Mouse (Mus musculus): ENCODE results near the gene Rbm3. TPM values are rescaled to one million over a fixed set of nuclear protein-coding genes. Genes with fewer than 3 reads are reported as not detected.

Gene Rbm3
- polyA plus RNA-seq, 1 experiment from 2014 or later: 450 TPM

GRCm38 (mm10) chrX:8140446-8140845, 5.2 kb downstream of the Rbm3 start:
- H3K36me3 ChIP-seq (ENCODE audit: control insufficient read depth, insufficient read depth, low read length): no peaks in the 10 kb centered on the region
- H3K9me3 ChIP-seq (ENCODE audit: control insufficient read depth, low read length): no peaks in the 10 kb centered on the region
- H3K27me3 ChIP-seq (ENCODE audit: control insufficient read depth, insufficient read depth, low read length): no peaks in the 10 kb centered on the region
- H3K4me3 ChIP-seq (ENCODE audit: low read depth, low read length): no peak overlapping the region
- H3K27ac ChIP-seq (ENCODE audit: low read depth, low read length): no peak overlapping the region
- no peak for ATAC-seq (ENCODE audit: low FRiP score)
- no peak overlapping the region for H3K9ac ChIP-seq (ENCODE audit: low read depth, low read length)
- H3K4me1 ChIP-seq (replicated peaks; ENCODE audit: control insufficient read depth, insufficient read depth, low read length): peaks cover 4% of the 10 kb centered on the region; the same call in 1 of the 2 replicates
- DNase-seq (ENCODE audit: low spot score): no peak
- H3K4me2 ChIP-seq (replicated peaks; ENCODE audit: low read depth, low read length): no peak overlapping the region
- WGBS: 92% methylated on average over 2 of the region's 2 CpGs

GRCm38 (mm10) chrX:8139480-8139879, 6.2 kb downstream of the Rbm3 start:
- ATAC-seq (ENCODE audit: low FRiP score) (no peak), DNase-seq (ENCODE audit: low spot score) (no peak)
- H3K9me3 ChIP-seq (ENCODE audit: control insufficient read depth, low read length): no peaks in the 10 kb centered on the region
- no peak overlapping the region for H3K4me2 ChIP-seq (replicated peaks; ENCODE audit: low read depth, low read length)
- no peaks in the 10 kb centered on the region for H3K27me3 ChIP-seq (ENCODE audit: control insufficient read depth, insufficient read depth, low read length)
- WGBS: 45% methylated on average over 1 of the region's 1 CpGs
- H3K36me3 ChIP-seq (ENCODE audit: control insufficient read depth, insufficient read depth, low read length): no peaks in the 10 kb centered on the region
- H3K9ac ChIP-seq (ENCODE audit: low read depth, low read length): no peak overlapping the region
- H3K27ac ChIP-seq (ENCODE audit: low read depth, low read length): no peak overlapping the region
- peaks cover 4% of the 10 kb centered on the region; the same call in 1 of the 2 replicates for H3K4me1 ChIP-seq (replicated peaks; ENCODE audit: control insufficient read depth, insufficient read depth, low read length)
- no peak overlapping the region for H3K4me3 ChIP-seq (ENCODE audit: low read depth, low read length)

GRCm38 (mm10) chrX:8135886-8136285, 9.8 kb downstream of the Rbm3 start:
- H3K27ac ChIP-seq (ENCODE audit: low read depth, low read length): no peak overlapping the region

GRCm38 (mm10) chrX:8132017-8132976, 13.4 kb downstream of the Rbm3 start, which contains the start of gene Wdr13:
Gene Wdr13, minus strand, starts transcription at chrX:8132892.
- H3K27me3 ChIP-seq (ENCODE audit: control insufficient read depth, insufficient read depth, low read length): no peaks in the 10 kb centered on the region
- peak within 1 kb of the TSS; percentile 47 for H3K4me2 ChIP-seq (replicated peaks; ENCODE audit: low read depth, low read length)
- peak within 1 kb of the TSS; percentile 45 for H3K4me3 ChIP-seq (ENCODE audit: low read depth, low read length)
- no peaks in the 10 kb centered on the region for H3K4me1 ChIP-seq (replicated peaks; ENCODE audit: control insufficient read depth, insufficient read depth, low read length)
- no peaks in the 10 kb centered on the region for H3K36me3 ChIP-seq (ENCODE audit: control insufficient read depth, insufficient read depth, low read length)
- no peaks in the 10 kb centered on the region for H3K9me3 ChIP-seq (ENCODE audit: control insufficient read depth, low read length)
- DNase-seq (ENCODE audit: low spot score) (peak; percentile 85), ATAC-seq (ENCODE audit: low FRiP score) (peak; percentile 91)
- H3K27ac ChIP-seq (ENCODE audit: low read depth, low read length): peak within 1 kb of the TSS; percentile 85
- 14% methylated on average over 40 of the region's 40 CpGs for WGBS
- H3K9ac ChIP-seq (ENCODE audit: low read depth, low read length): peak within 1 kb of the TSS; percentile 56

More at GRCm38 (mm10) chrX:8135886-8136285, 9.8 kb downstream of the Rbm3 start:
- no peak overlapping the region for H3K4me2 ChIP-seq (replicated peaks; ENCODE audit: low read depth, low read length)
- H3K9ac ChIP-seq (ENCODE audit: low read depth, low read length): no peak overlapping the region
- H3K4me3 ChIP-seq (ENCODE audit: low read depth, low read length): no peak overlapping the region
- WGBS: 69% methylated on average over 2 of the region's 2 CpGs
- ATAC-seq (ENCODE audit: low FRiP score): no peak
- H3K27me3 ChIP-seq (ENCODE audit: control insufficient read depth, insufficient read depth, low read length): no peaks in the 10 kb centered on the region
- no peaks in the 10 kb centered on the region for H3K36me3 ChIP-seq (ENCODE audit: control insufficient read depth, insufficient read depth, low read length)
- H3K4me1 ChIP-seq (replicated peaks; ENCODE audit: control insufficient read depth, insufficient read depth, low read length): no peaks in the 10 kb centered on the region
- DNase-seq (ENCODE audit: low spot score): no peak
- H3K9me3 ChIP-seq (ENCODE audit: control insufficient read depth, low read length): no peaks in the 10 kb centered on the region

GRCm38 (mm10) chrX:8131393-8131792, 14.3 kb downstream of the Rbm3 start:
- DNase-seq (ENCODE audit: low spot score) (no peak), ATAC-seq (ENCODE audit: low FRiP score) (peak; percentile 6; the same call in 1 of the 2 replicates)
- Histone ChIP-seq H3K27ac (ENCODE audit: low read depth, low read length) (no peak overlapping the region), H3K4me1 (replicated peaks; ENCODE audit: control insufficient read depth, insufficient read depth, low read length) (no peaks in the 10 kb centered on the region), H3K4me3 (ENCODE audit: low read depth, low read length) (no peak overlapping the region; the same call in 1 of the 2 replicates), H3K9me3 (ENCODE audit: control insufficient read depth, low read length) (no peaks in the 10 kb centered on the region), H3K4me2 (replicated peaks; ENCODE audit: low read depth, low read length) (peak overlapping the region; percentile 47), H3K9ac (ENCODE audit: low read depth, low read length) (no peak overlapping the region), H3K27me3 (ENCODE audit: control insufficient read depth, insufficient read depth, low read length) (no peaks in the 10 kb centered on the region), H3K36me3 (ENCODE audit: control insufficient read depth, insufficient read depth, low read length) (no peaks in the 10 kb centered on the region)
- WGBS: 91% methylated on average over 17 of the region's 17 CpGs

DNA sequence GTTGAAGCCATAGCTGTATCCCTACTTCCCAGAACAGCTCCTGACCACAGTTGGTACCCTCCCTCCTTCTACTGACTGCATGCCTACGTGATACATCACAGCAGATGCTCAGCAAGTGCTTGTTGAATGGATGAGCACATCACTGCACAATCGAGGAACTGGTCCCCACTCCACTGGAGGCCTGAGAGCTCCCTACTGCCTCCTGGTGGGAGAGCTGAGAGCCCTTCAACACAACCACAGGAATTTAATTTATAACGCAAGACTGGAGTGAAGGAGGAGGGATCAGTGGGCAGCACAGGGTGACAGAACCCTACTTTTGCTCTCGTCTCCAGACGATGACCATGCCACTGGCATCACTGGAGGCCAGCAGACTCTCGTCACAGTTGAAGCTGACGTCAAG, 20.4 kb downstream of the Rbm3 start:
- Histone ChIP-seq H3K27me3 (ENCODE audit: control insufficient read depth, insufficient read depth, low read length) (no peaks in the 10 kb centered on the region), H3K4me3 (ENCODE audit: low read depth, low read length) (no peak overlapping the region), H3K4me1 (replicated peaks; ENCODE audit: control insufficient read depth, insufficient read depth, low read length) (no peaks in the 10 kb centered on the region), H3K9ac (ENCODE audit: low read depth, low read length) (no peak overlapping the region), H3K36me3 (ENCODE audit: control insufficient read depth, insufficient read depth, low read length) (no peaks in the 10 kb centered on the region), H3K27ac (ENCODE audit: low read depth, low read length) (no peak overlapping the region), H3K9me3 (ENCODE audit: control insufficient read depth, low read length) (no peaks in the 10 kb centered on the region), H3K4me2 (replicated peaks; ENCODE audit: low read depth, low read length) (no peak overlapping the region)
- ATAC-seq (ENCODE audit: low FRiP score): no peak
- no peak for DNase-seq (ENCODE audit: low spot score)
- WGBS: 81% methylated on average over 7 of the region's 7 CpGs

DNA sequence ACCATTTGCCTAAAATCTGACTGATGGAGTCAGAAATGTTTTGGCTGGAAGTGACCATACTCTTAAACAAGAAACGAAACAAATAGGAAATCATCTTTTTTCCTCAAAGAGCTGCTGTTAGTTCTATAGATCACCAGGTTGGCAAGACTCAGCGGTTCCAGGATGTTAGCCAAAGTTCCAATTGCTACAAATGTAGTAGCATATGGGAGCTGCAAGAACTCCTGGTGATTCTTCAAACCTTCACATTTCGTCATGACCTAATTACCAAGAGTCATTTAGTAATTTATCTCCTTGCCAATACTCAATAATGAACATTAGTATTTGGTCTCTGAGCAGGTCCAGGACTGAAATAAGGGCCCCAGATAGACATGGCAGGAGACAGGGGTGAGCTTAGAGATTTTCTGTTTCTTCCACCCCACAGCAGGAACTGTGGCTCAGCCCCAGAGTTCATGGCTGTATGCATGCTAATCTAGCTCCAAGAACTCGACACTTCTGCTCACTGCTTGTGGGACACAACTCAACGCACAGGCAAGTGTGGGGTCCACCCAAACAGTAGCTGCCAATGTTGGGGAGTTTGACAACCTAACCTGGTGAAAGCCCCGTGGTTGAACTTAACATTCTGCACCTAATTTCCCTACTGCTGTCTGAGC, 21.7 kb downstream of the Rbm3 start:
- Histone ChIP-seq H3K9me3 (ENCODE audit: control insufficient read depth, low read length) (no peaks in the 10 kb centered on the region), H3K27ac (ENCODE audit: low read depth, low read length) (no peak overlapping the region), H3K4me3 (ENCODE audit: low read depth, low read length) (no peak overlapping the region), H3K27me3 (ENCODE audit: control insufficient read depth, insufficient read depth, low read length) (no peaks in the 10 kb centered on the region), H3K36me3 (ENCODE audit: control insufficient read depth, insufficient read depth, low read length) (no peaks in the 10 kb centered on the region), H3K4me1 (replicated peaks; ENCODE audit: control insufficient read depth, insufficient read depth, low read length) (no peaks in the 10 kb centered on the region), H3K9ac (ENCODE audit: low read depth, low read length) (no peak overlapping the region), H3K4me2 (replicated peaks; ENCODE audit: low read depth, low read length) (no peak overlapping the region)
- 88% methylated on average over 6 of the region's 6 CpGs for WGBS
- DNase-seq (ENCODE audit: low spot score) (no peak), ATAC-seq (ENCODE audit: low FRiP score) (no peak)

DNA sequence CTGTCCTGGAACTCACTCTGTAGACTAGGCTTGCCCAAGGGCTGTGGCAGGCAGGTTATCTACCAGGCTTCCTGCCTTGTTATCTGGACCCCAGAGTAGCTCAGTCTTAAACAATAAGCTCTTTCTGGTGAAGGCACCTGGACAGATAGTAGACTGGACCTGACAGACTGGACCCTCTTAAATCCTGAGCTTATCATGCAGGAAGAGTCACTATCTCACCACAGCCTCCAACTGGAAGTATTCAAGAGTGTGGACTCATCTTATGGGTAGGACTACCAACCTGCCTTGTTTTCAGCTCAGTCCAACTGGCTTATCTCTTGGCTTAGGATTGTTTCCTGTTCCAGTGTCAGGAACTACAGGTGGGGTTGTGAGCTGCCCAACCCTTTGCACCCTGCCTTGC, 28.4 kb downstream of the Rbm3 start:
- no peak for DNase-seq (ENCODE audit: low spot score)
- no peak for ATAC-seq (ENCODE audit: low FRiP score)
- Histone ChIP-seq H3K27ac (ENCODE audit: low read depth, low read length) (no peak overlapping the region), H3K27me3 (ENCODE audit: control insufficient read depth, insufficient read depth, low read length) (no peaks in the 10 kb centered on the region), H3K9ac (ENCODE audit: low read depth, low read length) (no peak overlapping the region), H3K4me2 (replicated peaks; ENCODE audit: low read depth, low read length) (no peak overlapping the region), H3K36me3 (ENCODE audit: control insufficient read depth, insufficient read depth, low read length) (no peaks in the 10 kb centered on the region), H3K4me1 (replicated peaks; ENCODE audit: control insufficient read depth, insufficient read depth, low read length) (no peaks in the 10 kb centered on the region), H3K4me3 (ENCODE audit: low read depth, low read length) (no peak overlapping the region), H3K9me3 (ENCODE audit: control insufficient read depth, low read length) (no peaks in the 10 kb centered on the region)
